15 mouse cellular contexts compared by ENCODE assay signal in genomic region chr3:18713986-18714385, GRCm38 (mm10).
"Had no signal": no experiment of that assay in that cellular context is flagged by ENCODE, and none has a peak within 500 bp of the region (broad histone marks: within the 10 kb centered on the region; RNA-seq: fewer than 3 reads in every experiment).

No protein-coding gene starts in this region.

- H3K4me1 ChIP-seq: limb, embryonic 12.5 days; liver, embryonic 13.5 days; midbrain, embryonic 13.5 days; neural tube, embryonic 12.5 days had no signal

- ATAC-seq: intestine, embryonic 16.5 days; liver, postnatal 0 days; midbrain, embryonic 13.5 days had no signal

- H3K36me3 ChIP-seq: limb, embryonic 12.5 days; liver, embryonic 13.5 days; midbrain, embryonic 13.5 days; neural tube, embryonic 12.5 days had no signal

- H3K9me3 ChIP-seq: limb, embryonic 12.5 days; liver, embryonic 13.5 days; midbrain, embryonic 13.5 days; neural tube, embryonic 12.5 days had no signal

- H3K27me3 ChIP-seq: limb, embryonic 12.5 days; liver, embryonic 13.5 days; midbrain, embryonic 13.5 days; neural tube, embryonic 12.5 days had no signal

- H3K4me3 ChIP-seq: limb, embryonic 12.5 days; liver, embryonic 13.5 days; midbrain, embryonic 13.5 days; myocyte; neural tube, embryonic 12.5 days had no signal

- H3K4me2 ChIP-seq: limb, embryonic 12.5 days; liver, embryonic 13.5 days; midbrain, embryonic 13.5 days; neural tube, embryonic 12.5 days had no signal

- H3K9ac ChIP-seq: limb, embryonic 12.5 days; liver, embryonic 13.5 days; liver, postnatal 0 days; midbrain, embryonic 13.5 days; neural tube, embryonic 12.5 days had no signal

- DNase-seq: kidney, adult 2 months; kidney, postnatal 36 days; liver; liver, embryonic 13.5 days; liver, postnatal 0 days; right cerebral cortex, adult 18-20 months; right cerebral cortex, postnatal 25 days; thymus, postnatal 4 days had no signal

- H3K27ac ChIP-seq: kidney, postnatal 0 days; limb, embryonic 12.5 days; liver, embryonic 13.5 days; midbrain, embryonic 13.5 days; neural tube, embryonic 12.5 days; stomach, postnatal 0 days had no signal
